Mouse (Mus musculus): ENCODE results near the gene 4930412O13Rik. TPM values are rescaled to one million over a fixed set of nuclear protein-coding genes. Genes with fewer than 3 reads are reported as not detected.

Gene 4930412O13Rik
- total and polyA plus RNA-seq, 2 experiments from 2014 or later: not detected

GRCm38 (mm10) chr2:9905995-9906394 is 24.9 kb downstream of the 4930412O13Rik start:
- TF ChIP-seq CTCF (IDR thresholded peaks at IDR 0.05; ENCODE audit: low read depth) (no peak), EP300 (IDR thresholded peaks at IDR 0.05; ENCODE audit: low read depth) (no peak)
- Histone ChIP-seq H3K4me1 (ENCODE audit: control insufficient read depth, insufficient read depth) (no peaks in the 10 kb centered on the region), H3K27me3 (ENCODE audit: control insufficient read depth, insufficient read depth, low read length) (no peaks in the 10 kb centered on the region), H3K9me3 (replicated peaks; ENCODE audit: control insufficient read depth, low read length) (no peaks in the 10 kb centered on the region), H3K4me3 (ENCODE audit: low read depth, low read length) (peak overlapping the region; percentile 20), H3K36me3 (replicated peaks; ENCODE audit: control insufficient read depth, insufficient read depth, low read length) (no peaks in the 10 kb centered on the region), H3K27ac (ENCODE audit: low read depth) (no peak overlapping the region), H3K9ac (replicated peaks; ENCODE audit: low read depth, low read length) (no peak overlapping the region), H3K4me2 (ENCODE audit: low read depth, low read length) (peak overlapping the region; percentile 53)
- ATAC-seq (ENCODE audit: insufficient read depth, low read depth): no peak
- DNase-seq (ENCODE audit: low spot score): no peak
- WGBS: 3% methylated on average over 11 of the region's 11 CpGs

GRCm38 (mm10) chr2:9917602-9918001 is 36.5 kb downstream of the 4930412O13Rik start:
- H3K4me1 ChIP-seq (ENCODE audit: control insufficient read depth, insufficient read depth): no peaks in the 10 kb centered on the region
- ATAC-seq (ENCODE audit: insufficient read depth, low read depth): no peak
- H3K27ac ChIP-seq (ENCODE audit: low read depth): no peak overlapping the region
- WGBS: 80% methylated on average over 9 of the region's 9 CpGs
- no peak overlapping the region for H3K4me3 ChIP-seq (ENCODE audit: low read depth, low read length)
- TF ChIP-seq EP300 (IDR thresholded peaks at IDR 0.05; ENCODE audit: low read depth): no peak
- TF ChIP-seq CTCF (IDR thresholded peaks at IDR 0.05; ENCODE audit: low read depth): no peak
- H3K27me3 ChIP-seq (ENCODE audit: control insufficient read depth, insufficient read depth, low read length): no peaks in the 10 kb centered on the region
- no peak overlapping the region for H3K4me2 ChIP-seq (ENCODE audit: low read depth, low read length)
- no peak overlapping the region for H3K9ac ChIP-seq (replicated peaks; ENCODE audit: low read depth, low read length)
- H3K9me3 ChIP-seq (replicated peaks; ENCODE audit: control insufficient read depth, low read length): no peaks in the 10 kb centered on the region
- no peak for DNase-seq (ENCODE audit: low spot score)
- H3K36me3 ChIP-seq (replicated peaks; ENCODE audit: control insufficient read depth, insufficient read depth, low read length): peaks cover 8% of the 10 kb centered on the region

- H3K27ac ChIP-seq (ENCODE audit: low read depth): no peak overlapping the region
- ATAC-seq (ENCODE audit: insufficient read depth, low read depth): no peak
- no peak for TF ChIP-seq CTCF (IDR thresholded peaks at IDR 0.05; ENCODE audit: low read depth)
- TF ChIP-seq EP300 (IDR thresholded peaks at IDR 0.05; ENCODE audit: low read depth): no peak
- H3K4me2 ChIP-seq (ENCODE audit: low read depth, low read length): no peak overlapping the region
- no peak overlapping the region for H3K4me3 ChIP-seq (ENCODE audit: low read depth, low read length)
- no peak overlapping the region for H3K9ac ChIP-seq (replicated peaks; ENCODE audit: low read depth, low read length)
- H3K36me3 ChIP-seq (replicated peaks; ENCODE audit: control insufficient read depth, insufficient read depth, low read length): peaks cover 8% of the 10 kb centered on the region
- DNase-seq (ENCODE audit: low spot score): no peak
- H3K4me1 ChIP-seq (ENCODE audit: control insufficient read depth, insufficient read depth): no peaks in the 10 kb centered on the region
- no peaks in the 10 kb centered on the region for H3K27me3 ChIP-seq (ENCODE audit: control insufficient read depth, insufficient read depth, low read length)
- H3K9me3 ChIP-seq (replicated peaks; ENCODE audit: control insufficient read depth, low read length): no peaks in the 10 kb centered on the region
- WGBS: 75% methylated on average over 17 of the region's 17 CpGs
Observed at GRCm38 (mm10) chr2:9918691-9919471, 37.8 kb downstream of the 4930412O13Rik start.

- Histone ChIP-seq H3K27me3 (ENCODE audit: control insufficient read depth, insufficient read depth, low read length) (no peaks in the 10 kb centered on the region), H3K4me3 (ENCODE audit: low read depth, low read length) (no peak overlapping the region), H3K36me3 (replicated peaks; ENCODE audit: control insufficient read depth, insufficient read depth, low read length) (no peaks in the 10 kb centered on the region; the same call in 1 of the 2 replicates), H3K9ac (replicated peaks; ENCODE audit: low read depth, low read length) (no peak overlapping the region), H3K4me1 (ENCODE audit: control insufficient read depth, insufficient read depth) (no peaks in the 10 kb centered on the region), H3K4me2 (ENCODE audit: low read depth, low read length) (no peak overlapping the region), H3K27ac (ENCODE audit: low read depth) (no peak overlapping the region), H3K9me3 (replicated peaks; ENCODE audit: control insufficient read depth, low read length) (no peaks in the 10 kb centered on the region)
- TF ChIP-seq EP300 (IDR thresholded peaks at IDR 0.05; ENCODE audit: low read depth) (no peak), CTCF (IDR thresholded peaks at IDR 0.05; ENCODE audit: low read depth) (no peak)
- 47% methylated on average over 7 of the region's 7 CpGs for WGBS
- DNase-seq (ENCODE audit: low spot score): no peak
- ATAC-seq (ENCODE audit: insufficient read depth, low read depth): no peak
Observed at GRCm38 (mm10) chr2:9926194-9926904, 45.3 kb downstream of the 4930412O13Rik start.

GRCm38 (mm10) chr2:9926905-9927283 is 45.8 kb downstream of the 4930412O13Rik start:
- no peak overlapping the region for H3K4me3 ChIP-seq (ENCODE audit: low read depth, low read length)
- no peak overlapping the region for H3K9ac ChIP-seq (replicated peaks; ENCODE audit: low read depth, low read length)
- TF ChIP-seq CTCF (IDR thresholded peaks at IDR 0.05; ENCODE audit: low read depth): no peak
- TF ChIP-seq EP300 (IDR thresholded peaks at IDR 0.05; ENCODE audit: low read depth): no peak
- no peak overlapping the region for H3K4me2 ChIP-seq (ENCODE audit: low read depth, low read length)
- no peaks in the 10 kb centered on the region for H3K9me3 ChIP-seq (replicated peaks; ENCODE audit: control insufficient read depth, low read length)
- H3K27ac ChIP-seq (ENCODE audit: low read depth): no peak overlapping the region
- no peak for DNase-seq (ENCODE audit: low spot score)
- no peaks in the 10 kb centered on the region for H3K27me3 ChIP-seq (ENCODE audit: control insufficient read depth, insufficient read depth, low read length)
- no peaks in the 10 kb centered on the region for H3K4me1 ChIP-seq (ENCODE audit: control insufficient read depth, insufficient read depth)
- WGBS: 84% methylated on average over 4 of the region's 4 CpGs
- no peak for ATAC-seq (ENCODE audit: insufficient read depth, low read depth)
- H3K36me3 ChIP-seq (replicated peaks; ENCODE audit: control insufficient read depth, insufficient read depth, low read length): no peaks in the 10 kb centered on the region; the same call in 1 of the 2 replicates

Other genes with a start within 250 kb of the 4930412O13Rik start
- not detected in 2 replicates for gene 9230102O04Rik, start 8.3 kb downstream of the 4930412O13Rik start, total RNA-seq (2014; rRNA removed; ENCODE audit: low replicate concordance)
- not detected in 2 replicates for gene 9230102O04Rik, start 8.3 kb downstream of the 4930412O13Rik start, polyA plus RNA-seq (2015; fragmentation: Nextera tagmentation; extraction: Ambion mirVana)
- 0.89 TPM in 1 of 2 replicates, not detected in the other for gene Gata3, start 8.8 kb downstream of the 4930412O13Rik start, total RNA-seq (2014; rRNA removed; ENCODE audit: low replicate concordance)
- 0.83 and 0.93 TPM in 2 replicates for gene Gata3, start 8.8 kb downstream of the 4930412O13Rik start, polyA plus RNA-seq (2015; fragmentation: Nextera tagmentation; extraction: Ambion mirVana)
- gene Taf3, start 167.3 kb downstream of the 4930412O13Rik start, total RNA-seq (2014; rRNA removed; ENCODE audit: low replicate concordance): 2.2 and 3.0 TPM in 2 replicates
- 6.3 and 6.6 TPM in 2 replicates for gene Taf3, start 167.3 kb downstream of the 4930412O13Rik start, polyA plus RNA-seq (2015; fragmentation: Nextera tagmentation; extraction: Ambion mirVana)
- 1,755 and 1,815 TPM in 2 replicates for gene Atp5c1, start 199.3 kb downstream of the 4930412O13Rik start, total RNA-seq (2014; rRNA removed; ENCODE audit: low replicate concordance)
- 2,592 and 2,686 TPM in 2 replicates for gene Atp5c1, start 199.3 kb downstream of the 4930412O13Rik start, polyA plus RNA-seq (2015; fragmentation: Nextera tagmentation; extraction: Ambion mirVana)
- 0.19 and 9.7 TPM in 2 replicates for gene Kin, start 199.3 kb downstream of the 4930412O13Rik start, total RNA-seq (2014; rRNA removed; ENCODE audit: low replicate concordance)
- 18.9 and 20.7 TPM in 2 replicates for gene Kin, start 199.3 kb downstream of the 4930412O13Rik start, polyA plus RNA-seq (2015; fragmentation: Nextera tagmentation; extraction: Ambion mirVana)